Mouse (Mus musculus) limb, embryonic 12.5 days (tissue): ENCODE measurements around the gene Trpv4. TPM values are rescaled to one million over a fixed set of nuclear protein-coding genes. Genes with fewer than 3 reads are reported as not detected.

Experiments used
- ATAC-seq: fragments of 200-750 bp; cut with Nextera tagmentation; 2 replicates; pipeline ENCODE4 v1.8.0; 2017; ENCODE audit warnings: low read depth, moderate TSS enrichment; ENCODE audit not compliant: insufficient number of reproducible peaks, insufficient read depth, low FRiP score, low TSS enrichment
- H3K27ac ChIP-seq: fragments of 300-500 bp; sonication (generic); 2 replicates; pipeline ENCODE4 v1.5.1; 2016; ENCODE audit warnings: mild to moderate bottlenecking, moderate library complexity
- H3K27me3 ChIP-seq: fragments of 300-500 bp; sonication (generic); 2 replicates; pipeline ENCODE4 v1.6.1; 2016; ENCODE audit warnings: mild to moderate bottlenecking, moderate library complexity
- H3K36me3 ChIP-seq: fragments of 300-500 bp; sonication (generic); 2 replicates; pipeline ENCODE4 v1.6.1; 2016; ENCODE audit warnings: mild to moderate bottlenecking, moderate library complexity
- H3K4me1 ChIP-seq: fragments of 300-500 bp; sonication (generic); replicated peaks from 2 replicates; pipeline ENCODE4 v1.6.1; 2016
- H3K4me2 ChIP-seq: fragments of 300-500 bp; sonication (generic); 2 replicates; pipeline ENCODE4 v1.6.1; 2016; ENCODE audit warnings: mild to moderate bottlenecking, moderate library complexity
- H3K4me3 ChIP-seq: fragments of 300-500 bp; sonication (generic); replicated peaks from 2 replicates; pipeline ENCODE4 v1.5.1; 2016; ENCODE audit warnings: mild to moderate bottlenecking
- H3K9ac ChIP-seq: fragments of 300-500 bp; sonication (generic); replicated peaks from 2 replicates; pipeline ENCODE4 v1.6.1; 2016; ENCODE audit warnings: mild to moderate bottlenecking, moderate library complexity
- H3K9me3 ChIP-seq: fragments of 300-500 bp; sonication (generic); 2 replicates; pipeline ENCODE4 v1.6.1; 2016; ENCODE audit warnings: mild to moderate bottlenecking, moderate library complexity
- WGBS: fragments of 180-500 bp; shearing (Covaris S2); methylation state at CpG from one replicate; pipeline ENCODE4 v1.1.7; 2016; 5-methylcytosine and 5-hydroxymethylcytosine counted together
- polyA plus RNA-seq: library from polyadenylated mRNA; unstranded; fragments of >200 nt; fragmentation: Nextera tagmentation; extraction: Ambion mirVana; gene quantifications from 2 replicates; pipeline ENCODE4 v1.2.1, GENCODE M21; 2016

The Trpv4 gene
- polyA plus RNA-seq, 1 experiment from 2014 or later: 2.5 TPM

GRCm38 (mm10) chr5:114588416-114588815, 69.8 kb downstream of the Trpv4 start:
- Histone ChIP-seq H3K27me3 (peaks cover 15% of the 10 kb centered on the region), H3K27ac (no peak overlapping the region), H3K4me3 (no peak overlapping the region), H3K4me2 (no peak overlapping the region), H3K9me3 (no peaks in the 10 kb centered on the region), H3K36me3 (no peaks in the 10 kb centered on the region), H3K9ac (no peak overlapping the region), H3K4me1 (peaks cover 50% of the 10 kb centered on the region)
- no peak for ATAC-seq
- 51% methylated on average over 10 of the region's 10 CpGs for WGBS

GRCm38 (mm10) chr5:114587908-114588307, 70.3 kb downstream of the Trpv4 start:
- no peak for ATAC-seq
- no peaks in the 10 kb centered on the region for H3K36me3 ChIP-seq
- H3K27me3 ChIP-seq: peaks cover 15% of the 10 kb centered on the region
- H3K9ac ChIP-seq: no peak overlapping the region
- 32% methylated on average over 9 of the region's 9 CpGs for WGBS
- no peak overlapping the region for H3K4me2 ChIP-seq
- H3K4me1 ChIP-seq: peaks cover 45% of the 10 kb centered on the region
- H3K9me3 ChIP-seq: no peaks in the 10 kb centered on the region
- H3K4me3 ChIP-seq: no peak overlapping the region
- no peak overlapping the region for H3K27ac ChIP-seq

- Histone ChIP-seq H3K27ac (peak overlapping the region; percentile 20; the same call in 1 of the 2 replicates), H3K36me3 (no peaks in the 10 kb centered on the region), H3K9me3 (no peaks in the 10 kb centered on the region), H3K9ac (no peak overlapping the region), H3K4me1 (peaks cover 33% of the 10 kb centered on the region), H3K27me3 (peaks cover 5% of the 10 kb centered on the region; the same call in 1 of the 2 replicates), H3K4me3 (no peak overlapping the region), H3K4me2 (no peak overlapping the region)
- ATAC-seq: no peak
- WGBS: 13% methylated on average over 5 of the region's 5 CpGs
Measured at GRCm38 (mm10) chr5:114585682-114586081, 72.5 kb downstream of the Trpv4 start.

GRCm38 (mm10) chr5:114584293-114585104, 73.7 kb downstream of the Trpv4 start:
- Histone ChIP-seq H3K4me2 (no peak overlapping the region), H3K27ac (no peak overlapping the region), H3K9ac (no peak overlapping the region), H3K9me3 (no peaks in the 10 kb centered on the region), H3K36me3 (no peaks in the 10 kb centered on the region), H3K4me3 (no peak overlapping the region), H3K27me3 (peaks cover 5% of the 10 kb centered on the region; the same call in 1 of the 2 replicates), H3K4me1 (peaks cover 35% of the 10 kb centered on the region)
- 65% methylated on average over 14 of the region's 14 CpGs for WGBS
- ATAC-seq: no peak

GRCm38 (mm10) chr5:114583490-114584175, 74.6 kb downstream of the Trpv4 start:
- ATAC-seq: no peak
- 71% methylated on average over 12 of the region's 12 CpGs for WGBS
- Histone ChIP-seq H3K4me2 (no peak overlapping the region), H3K9ac (no peak overlapping the region), H3K27me3 (peaks cover 5% of the 10 kb centered on the region; the same call in 1 of the 2 replicates), H3K4me3 (no peak overlapping the region), H3K4me1 (peaks cover 27% of the 10 kb centered on the region), H3K27ac (no peak overlapping the region), H3K9me3 (no peaks in the 10 kb centered on the region), H3K36me3 (no peaks in the 10 kb centered on the region)

- Histone ChIP-seq H3K4me3 (no peak overlapping the region), H3K27me3 (peaks cover 5% of the 10 kb centered on the region; the same call in 1 of the 2 replicates), H3K9ac (no peak overlapping the region), H3K4me2 (no peak overlapping the region), H3K27ac (no peak overlapping the region), H3K9me3 (no peaks in the 10 kb centered on the region), H3K4me1 (peaks cover 22% of the 10 kb centered on the region), H3K36me3 (no peaks in the 10 kb centered on the region)
- ATAC-seq: no peak
- WGBS: 80% methylated on average over 3 of the region's 3 CpGs
Measured at GRCm38 (mm10) chr5:114583046-114583445, 75.2 kb downstream of the Trpv4 start.

- no peaks in the 10 kb centered on the region for H3K9me3 ChIP-seq
- no peak overlapping the region for H3K4me3 ChIP-seq
- 77% methylated on average over 12 of the region's 12 CpGs for WGBS
- no peak overlapping the region for H3K9ac ChIP-seq
- H3K27ac ChIP-seq: no peak overlapping the region
- H3K27me3 ChIP-seq: peaks cover 5% of the 10 kb centered on the region; the same call in 1 of the 2 replicates
- H3K36me3 ChIP-seq: no peaks in the 10 kb centered on the region
- no peak for ATAC-seq
- H3K4me2 ChIP-seq: no peak overlapping the region
- peaks cover 22% of the 10 kb centered on the region for H3K4me1 ChIP-seq
Measured at GRCm38 (mm10) chr5:114581486-114581885, 76.7 kb downstream of the Trpv4 start.

GRCm38 (mm10) chr5:114579714-114580357, 78.4 kb downstream of the Trpv4 start:
- WGBS: 71% methylated on average over 8 of the region's 8 CpGs
- Histone ChIP-seq H3K9ac (no peak overlapping the region), H3K27me3 (peaks cover 14% of the 10 kb centered on the region), H3K4me1 (peaks cover 21% of the 10 kb centered on the region), H3K4me3 (no peak overlapping the region), H3K9me3 (no peaks in the 10 kb centered on the region), H3K27ac (no peak overlapping the region), H3K4me2 (no peak overlapping the region), H3K36me3 (no peaks in the 10 kb centered on the region)
- 0 out of 2 replicates have a peak, but pooled peaks have one; percentile 21 for ATAC-seq

GRCm38 (mm10) chr5:114578361-114578760, 79.9 kb downstream of the Trpv4 start:
- Histone ChIP-seq H3K4me1 (peaks cover 25% of the 10 kb centered on the region), H3K27ac (no peak overlapping the region), H3K9me3 (no peaks in the 10 kb centered on the region), H3K36me3 (no peaks in the 10 kb centered on the region), H3K9ac (no peak overlapping the region), H3K4me3 (no peak overlapping the region), H3K27me3 (peaks cover 24% of the 10 kb centered on the region), H3K4me2 (no peak overlapping the region)
- no peak for ATAC-seq
- WGBS: 69% methylated on average over 20 of the region's 20 CpGs

GRCm38 (mm10) chr5:114575986-114576605, 82.1 kb downstream of the Trpv4 start:
- no peak for ATAC-seq
- 83% methylated on average over 16 of the region's 16 CpGs for WGBS

GRCm38 (mm10) chr5:114575530-114575929, 82.7 kb downstream of the Trpv4 start:
- H3K27ac ChIP-seq: no peak overlapping the region
- peaks cover 52% of the 10 kb centered on the region for H3K27me3 ChIP-seq
- ATAC-seq: no peak
- H3K4me1 ChIP-seq: peaks cover 52% of the 10 kb centered on the region
- no peak overlapping the region for H3K4me2 ChIP-seq
- no peak overlapping the region for H3K9ac ChIP-seq
- H3K9me3 ChIP-seq: no peaks in the 10 kb centered on the region
- 64% methylated on average over 7 of the region's 7 CpGs for WGBS
- H3K4me3 ChIP-seq: no peak overlapping the region
- no peaks in the 10 kb centered on the region for H3K36me3 ChIP-seq

More at GRCm38 (mm10) chr5:114575986-114576605, 82.1 kb downstream of the Trpv4 start:
- no peak overlapping the region for H3K9ac ChIP-seq
- no peak overlapping the region for H3K27ac ChIP-seq
- no peak overlapping the region for H3K4me2 ChIP-seq
- peaks cover 46% of the 10 kb centered on the region for H3K27me3 ChIP-seq
- no peaks in the 10 kb centered on the region for H3K9me3 ChIP-seq
- no peak overlapping the region for H3K4me3 ChIP-seq
- H3K36me3 ChIP-seq: no peaks in the 10 kb centered on the region
- peaks cover 47% of the 10 kb centered on the region for H3K4me1 ChIP-seq
